Mouse (Mus musculus) liver, embryonic 12.5 days (tissue): ENCODE measurements around the gene Fah. TPM values are rescaled to one million over a fixed set of nuclear protein-coding genes. Genes with fewer than 3 reads are reported as not detected.

Experiments used
- ATAC-seq: fragments of 200-750 bp; cut with Nextera tagmentation; 2 replicates; pipeline ENCODE4 v1.8.0; 2017; ENCODE audit warnings: moderate number of reproducible peaks, mild to moderate bottlenecking, moderate library complexity
- H3K27ac ChIP-seq: fragments of 300-500 bp; sonication (generic); 2 replicates; pipeline ENCODE4 v1.5.1; 2016; ENCODE audit warnings: mild to moderate bottlenecking
- H3K27me3 ChIP-seq: fragments of 300-500 bp; sonication (generic); replicated peaks from 2 replicates; pipeline ENCODE4 v1.6.1; 2016; ENCODE audit warnings: mild to moderate bottlenecking, moderate library complexity
- H3K36me3 ChIP-seq: fragments of 300-500 bp; sonication (generic); 2 replicates; pipeline ENCODE4 v1.6.1; 2016; ENCODE audit warnings: mild to moderate bottlenecking, moderate library complexity
- H3K4me1 ChIP-seq: fragments of 300-500 bp; sonication (generic); 2 replicates; pipeline ENCODE4 v1.6.1; 2016
- H3K4me2 ChIP-seq: fragments of 300-500 bp; sonication (generic); 2 replicates; pipeline ENCODE4 v1.6.1; 2016; ENCODE audit warnings: mild to moderate bottlenecking, moderate library complexity
- H3K4me3 ChIP-seq: fragments of 300-500 bp; sonication (generic); 2 replicates; pipeline ENCODE4 v1.5.1; 2016; ENCODE audit warnings: mild to moderate bottlenecking, moderate library complexity
- H3K9ac ChIP-seq: fragments of 300-500 bp; sonication (generic); 2 replicates; pipeline ENCODE4 v1.6.1; 2016; ENCODE audit warnings: mild to moderate bottlenecking, moderate library complexity
- H3K9me3 ChIP-seq: fragments of 300-500 bp; sonication (generic); replicated peaks from 2 replicates; pipeline ENCODE4 v1.6.1; 2016; ENCODE audit warnings: mild to moderate bottlenecking, moderate library complexity
- WGBS: fragments of 180-500 bp; shearing (Covaris S2); methylation state at CpG from one replicate; pipeline ENCODE4 v1.1.7; 2016; ENCODE audit not compliant: insufficient replicate concordance; 5-methylcytosine and 5-hydroxymethylcytosine counted together
- polyA plus RNA-seq: library from polyadenylated mRNA; unstranded; fragments of >200 nt; fragmentation: Nextera tagmentation; extraction: Ambion mirVana; gene quantifications from 2 replicates; pipeline ENCODE4 v1.2.1, GENCODE M21; 2016

Gene Fah
- polyA plus RNA-seq, 1 experiment from 2014 or later = 17.8 TPM

GRCm38 (mm10) chr7:84557332-84557731, 49.2 kb downstream of the Fah start:
- no peaks in the 10 kb centered on the region for H3K36me3 ChIP-seq
- 67% methylated on average over 3 of the region's 3 CpGs for WGBS
- H3K4me2 ChIP-seq = no peak overlapping the region
- no peak overlapping the region for H3K27ac ChIP-seq
- H3K27me3 ChIP-seq = no peaks in the 10 kb centered on the region
- H3K9me3 ChIP-seq = no peaks in the 10 kb centered on the region
- H3K9ac ChIP-seq = no peak overlapping the region
- no peak overlapping the region for H3K4me3 ChIP-seq
- ATAC-seq = no peak
- no peaks in the 10 kb centered on the region for H3K4me1 ChIP-seq

GRCm38 (mm10) chr7:84555294-84555693, 51.2 kb downstream of the Fah start:
- Histone ChIP-seq H3K9me3 (no peaks in the 10 kb centered on the region), H3K4me1 (no peaks in the 10 kb centered on the region), H3K36me3 (no peaks in the 10 kb centered on the region), H3K27ac (no peak overlapping the region), H3K9ac (no peak overlapping the region), H3K4me2 (no peak overlapping the region), H3K4me3 (no peak overlapping the region), H3K27me3 (no peaks in the 10 kb centered on the region)
- ATAC-seq = no peak
- 43% methylated on average over 3 of the region's 3 CpGs for WGBS

GRCm38 (mm10) chr7:84551472-84551871, 55.0 kb downstream of the Fah start:
- ATAC-seq = no peak
- Histone ChIP-seq H3K36me3 (no peaks in the 10 kb centered on the region), H3K9me3 (no peaks in the 10 kb centered on the region), H3K4me3 (no peak overlapping the region), H3K4me1 (no peaks in the 10 kb centered on the region), H3K27me3 (no peaks in the 10 kb centered on the region), H3K27ac (no peak overlapping the region), H3K9ac (no peak overlapping the region), H3K4me2 (no peak overlapping the region)
- 64% methylated on average over 2 of the region's 2 CpGs for WGBS

GRCm38 (mm10) chr7:84546667-84547066, 59.9 kb downstream of the Fah start:
- H3K4me1 ChIP-seq = no peaks in the 10 kb centered on the region
- no peaks in the 10 kb centered on the region for H3K9me3 ChIP-seq
- no peak overlapping the region for H3K9ac ChIP-seq
- H3K27me3 ChIP-seq = no peaks in the 10 kb centered on the region
- ATAC-seq = no peak
- H3K36me3 ChIP-seq = no peaks in the 10 kb centered on the region
- H3K27ac ChIP-seq = no peak overlapping the region
- no peak overlapping the region for H3K4me3 ChIP-seq
- no peak overlapping the region for H3K4me2 ChIP-seq
- 50% methylated on average over 4 of the region's 4 CpGs for WGBS

GRCm38 (mm10) chr7:84544946-84545345, 61.6 kb downstream of the Fah start:
- no peaks in the 10 kb centered on the region for H3K27me3 ChIP-seq
- H3K4me3 ChIP-seq = no peak overlapping the region
- H3K9ac ChIP-seq = no peak overlapping the region
- 52% methylated on average over 4 of the region's 4 CpGs for WGBS
- no peaks in the 10 kb centered on the region for H3K9me3 ChIP-seq
- ATAC-seq = no peak
- H3K27ac ChIP-seq = no peak overlapping the region
- no peaks in the 10 kb centered on the region for H3K4me1 ChIP-seq
- H3K36me3 ChIP-seq = no peaks in the 10 kb centered on the region
- H3K4me2 ChIP-seq = no peak overlapping the region

Other genes with a start within 250 kb of the Fah start
- gene Arnt2, start 196.5 kb downstream of the Fah start, polyA plus RNA-seq = 0.56 and 0.68 TPM in 2 replicates
- 0.04 and 0.11 TPM in 2 replicates for gene Gm2115, start 77.8 kb downstream of the Fah start, polyA plus RNA-seq
- gene Zfand6, start 83.2 kb upstream of the Fah start, polyA plus RNA-seq = 125 and 126 TPM in 2 replicates
- gene Olfr291, start 246.8 kb upstream of the Fah start, polyA plus RNA-seq = not detected in 2 replicates